Mouse (Mus musculus) testis, postnatal 14 days (tissue): ENCODE data around the gene Pik3ip1.

Source experiments
- DNase-seq: peaks from one replicate; pipeline ENCODE4 v3.0.0; 2021; ENCODE audit warnings: low spot score

Pik3ip1 gene

DNA sequence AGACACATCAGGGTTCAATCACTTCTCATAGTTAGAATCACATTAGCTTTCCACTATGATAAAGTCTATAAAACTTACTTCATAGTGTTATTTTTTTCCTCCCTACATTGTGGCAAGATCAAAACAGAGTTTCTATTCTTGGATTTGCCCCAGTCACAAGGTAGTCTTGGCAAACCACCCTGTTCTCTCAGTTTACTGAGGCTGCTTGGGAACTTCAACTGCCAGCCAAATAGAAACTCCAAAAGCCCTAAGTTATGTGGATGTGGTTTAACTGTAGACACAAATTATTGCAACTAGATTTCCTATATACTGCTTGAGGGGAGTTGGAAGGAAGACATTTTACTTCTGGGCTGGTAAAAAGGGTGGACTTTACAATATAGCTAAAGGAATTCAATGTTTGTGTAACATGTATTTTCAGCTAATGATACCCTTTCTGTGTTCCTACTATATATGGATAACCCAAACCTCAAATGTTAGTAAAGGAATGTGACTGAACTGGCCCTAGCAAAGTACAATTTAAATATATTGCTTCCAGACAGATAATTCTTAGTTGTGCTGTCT is at the start of gene Pik3ip1:
TSS of gene Pik3ip1 (plus strand) at position 511 of the 561 bp plus-strand sequence.
- DNase-seq: no peak

DNA sequence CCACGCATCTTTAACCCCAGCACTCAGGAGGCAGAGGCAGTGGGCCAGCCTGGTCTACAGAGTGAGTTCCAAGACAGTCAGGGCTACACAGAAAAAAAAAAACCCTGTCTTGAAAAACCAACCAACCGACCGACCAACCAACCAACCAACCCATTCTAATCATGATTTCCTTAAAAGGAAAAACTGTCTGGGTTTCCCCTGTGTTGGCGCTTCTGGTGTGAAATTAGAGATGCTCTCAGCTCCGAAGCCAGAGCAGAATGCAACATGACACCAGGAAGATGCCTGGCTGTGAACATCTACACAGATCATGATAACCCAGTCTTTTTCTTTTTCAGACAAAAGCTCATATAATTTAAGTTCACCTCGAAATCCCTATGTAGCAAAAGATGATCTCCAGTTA is 47.3 kb upstream of the Pik3ip1 start:
- no peak for DNase-seq

DNA sequence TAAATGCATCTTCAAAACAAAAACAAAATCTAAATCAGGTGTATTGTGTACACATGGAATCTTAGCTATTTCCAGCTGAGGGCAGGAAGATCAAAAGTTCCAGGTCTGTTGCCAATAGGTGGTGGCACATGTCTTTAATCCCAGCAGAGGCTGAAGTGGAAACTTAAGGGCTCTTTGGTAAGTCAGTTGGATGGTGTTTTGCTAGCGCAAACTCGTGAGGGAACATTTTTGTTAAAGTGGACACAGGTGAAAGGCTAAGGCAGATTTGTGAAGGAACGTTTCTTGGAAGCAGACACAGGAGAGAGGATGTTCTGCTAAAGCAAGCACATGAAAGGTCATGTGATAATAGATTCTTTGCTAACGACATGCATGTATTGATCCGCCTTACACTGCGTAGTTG is 46.6 kb upstream of the Pik3ip1 start:
- no peak for DNase-seq

DNA sequence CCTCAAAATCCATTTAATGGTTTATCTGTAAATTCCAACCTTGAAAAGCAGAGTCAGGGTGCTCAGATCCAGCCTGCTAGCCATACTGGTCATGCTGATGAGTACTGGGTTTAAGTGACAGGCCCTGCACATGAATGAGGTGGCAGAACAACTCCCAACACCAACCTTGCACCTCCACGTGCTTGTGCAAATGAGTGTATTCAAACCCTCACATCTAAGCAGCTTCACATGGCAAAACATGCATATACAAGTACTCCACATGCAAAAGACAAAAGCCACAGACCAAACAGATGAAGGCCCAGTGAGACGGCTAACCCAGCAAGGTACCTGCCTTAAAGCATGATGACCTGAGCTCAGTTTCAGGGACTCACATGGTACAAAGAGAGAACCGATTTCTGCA is 44.3 kb upstream of the Pik3ip1 start:
- DNase-seq: no peak

DNA sequence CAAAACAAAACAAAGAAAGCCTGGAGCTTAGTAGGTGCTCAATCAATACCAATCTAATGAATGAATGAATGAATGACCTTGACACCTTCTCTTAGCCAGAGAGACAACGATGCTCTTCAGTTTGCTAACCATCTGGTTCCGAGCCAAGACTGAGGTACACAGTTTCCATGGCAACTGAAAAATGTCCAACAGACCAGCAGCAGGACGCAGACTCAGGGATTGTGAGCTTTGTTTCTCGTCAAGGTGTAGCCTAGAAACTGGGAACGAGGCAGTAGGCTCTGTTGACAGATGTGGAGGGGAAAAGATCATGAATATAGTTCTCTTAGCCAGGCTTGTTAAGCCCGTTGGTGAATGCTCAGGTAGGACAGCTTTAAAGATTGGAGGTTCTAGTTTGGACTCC is 43.1 kb upstream of the Pik3ip1 start:
- no peak for DNase-seq

DNA sequence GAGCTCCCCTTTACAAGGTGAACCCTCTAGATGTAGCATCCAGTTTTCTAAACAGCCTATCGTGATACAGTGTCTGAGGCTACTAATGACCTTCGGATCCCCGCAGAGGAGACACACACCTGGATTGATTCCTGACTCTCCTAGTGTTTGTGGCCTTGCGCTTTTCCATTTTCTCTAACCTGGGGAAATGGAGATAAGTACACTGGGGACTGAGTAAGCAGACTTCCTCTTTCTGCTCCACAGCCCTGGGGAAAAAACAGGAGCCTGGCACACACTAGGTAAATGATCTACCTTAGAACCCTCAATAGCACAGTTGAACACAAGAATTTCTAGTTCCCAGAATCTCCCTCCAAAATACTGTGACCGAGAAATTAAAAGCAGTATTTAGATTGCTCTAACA is 42.3 kb upstream of the Pik3ip1 start:
- DNase-seq: no peak

DNA sequence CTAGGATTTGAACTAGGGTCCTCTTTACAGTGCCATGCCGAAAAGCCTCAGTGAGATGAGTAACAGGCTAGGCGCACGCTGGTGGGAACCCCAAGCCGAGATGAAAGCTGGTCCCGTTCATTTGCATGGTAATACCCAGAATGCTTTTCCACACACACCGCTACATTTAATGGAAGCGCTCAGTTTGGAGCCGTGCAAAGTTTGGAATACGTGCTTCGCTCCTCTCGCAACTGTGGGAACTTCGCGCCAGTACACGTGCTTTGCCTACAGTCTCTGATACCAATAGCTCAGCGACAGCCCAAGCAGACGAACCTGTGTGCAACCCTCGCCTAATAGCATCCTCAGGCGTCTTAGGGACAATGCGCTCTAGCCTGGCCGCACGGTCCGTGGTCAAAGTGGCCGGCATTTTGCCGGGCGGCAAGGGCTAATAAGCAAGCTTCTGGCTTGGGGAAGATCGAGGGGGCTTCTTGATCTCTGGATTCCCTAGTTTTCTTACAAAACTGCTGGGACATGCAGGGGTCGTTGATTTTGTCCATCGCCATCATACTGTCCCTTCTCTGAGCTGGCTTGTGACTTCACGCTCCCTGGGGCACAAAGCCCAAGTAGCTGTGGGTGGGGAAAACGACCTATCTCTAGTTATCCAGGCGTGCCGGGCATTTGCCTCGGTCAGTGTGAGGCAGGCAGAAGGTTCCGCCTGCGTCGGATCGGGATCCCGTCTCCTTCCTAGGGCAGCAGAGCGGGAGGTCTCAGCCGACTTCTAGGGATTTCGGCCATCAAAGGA is 41.5 kb upstream of the Pik3ip1 start, which contains the start of gene Patz1:
TSS of gene Patz1 (plus strand) at position 354 of the 781 bp plus-strand sequence.
- peak; percentile 50 for DNase-seq

DNA sequence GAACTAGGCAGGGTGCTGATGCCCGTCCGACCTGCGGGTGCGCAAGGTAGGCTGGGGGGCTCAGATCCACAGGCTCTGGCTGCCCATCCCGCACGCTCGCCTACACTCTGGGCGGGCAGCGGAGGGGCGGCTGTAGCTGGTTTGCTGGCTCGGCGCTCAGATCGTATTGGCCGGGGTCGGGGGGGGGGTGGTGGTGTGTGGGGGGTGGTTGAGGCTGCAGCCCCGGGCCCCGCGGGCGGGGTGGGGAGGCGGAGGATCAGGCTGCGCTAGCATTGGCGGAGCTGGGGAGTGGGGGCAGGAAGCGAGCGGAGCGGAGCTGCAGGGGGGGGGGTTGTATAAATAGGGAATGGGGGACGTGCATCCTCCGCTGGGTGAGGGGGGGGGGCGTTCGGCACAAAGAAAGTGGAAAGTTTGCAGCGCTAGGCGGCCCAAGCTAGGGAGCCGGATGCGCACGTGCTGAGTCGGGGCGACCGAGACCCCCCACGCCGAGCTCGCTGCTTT is 40.8 kb upstream of the Pik3ip1 start:
- DNase-seq: peak; percentile 84

DNA sequence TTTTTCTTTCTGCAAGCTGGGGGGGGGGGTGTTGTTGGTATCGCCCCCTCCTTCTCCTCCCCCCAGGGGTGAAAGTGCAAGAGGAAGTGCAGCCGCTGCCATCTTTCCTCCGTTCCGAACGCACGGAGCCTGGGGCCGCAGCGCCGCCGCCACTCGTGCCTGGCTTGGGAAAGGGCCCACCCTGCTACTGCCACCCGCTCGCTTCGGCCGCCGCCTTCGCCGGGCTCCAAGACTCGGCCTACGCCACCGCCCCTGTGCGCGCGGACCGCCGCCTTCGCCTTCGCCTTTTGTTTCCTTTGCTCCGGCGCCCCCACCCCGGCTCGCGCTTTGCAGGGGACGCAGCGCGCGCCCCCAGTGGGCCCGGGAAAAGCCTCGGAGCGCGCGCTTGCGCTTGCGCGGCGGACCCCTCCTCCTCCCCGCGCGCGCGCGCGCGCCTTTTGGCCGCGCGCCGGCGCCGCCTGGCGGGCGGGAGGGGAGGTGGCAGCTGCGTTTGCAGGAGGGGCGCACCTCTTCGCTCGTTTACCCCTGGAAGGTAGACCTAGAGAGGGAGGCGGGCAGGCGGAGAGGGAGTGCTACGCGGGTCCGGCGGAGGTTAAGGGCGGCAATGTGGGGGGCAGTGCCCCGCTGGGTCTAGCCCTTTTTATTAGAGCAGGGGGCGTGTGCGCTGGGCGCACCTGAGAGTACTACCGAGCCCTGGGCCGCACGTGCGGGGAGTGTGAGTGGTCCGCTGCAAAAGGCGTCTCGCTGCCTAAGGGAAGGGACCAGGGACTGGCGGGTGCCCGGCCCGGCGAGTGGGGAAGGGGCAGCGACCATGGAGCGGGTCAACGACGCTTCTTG is 40.2 kb upstream of the Pik3ip1 start:
- DNase-seq: peak; percentile 85

DNA sequence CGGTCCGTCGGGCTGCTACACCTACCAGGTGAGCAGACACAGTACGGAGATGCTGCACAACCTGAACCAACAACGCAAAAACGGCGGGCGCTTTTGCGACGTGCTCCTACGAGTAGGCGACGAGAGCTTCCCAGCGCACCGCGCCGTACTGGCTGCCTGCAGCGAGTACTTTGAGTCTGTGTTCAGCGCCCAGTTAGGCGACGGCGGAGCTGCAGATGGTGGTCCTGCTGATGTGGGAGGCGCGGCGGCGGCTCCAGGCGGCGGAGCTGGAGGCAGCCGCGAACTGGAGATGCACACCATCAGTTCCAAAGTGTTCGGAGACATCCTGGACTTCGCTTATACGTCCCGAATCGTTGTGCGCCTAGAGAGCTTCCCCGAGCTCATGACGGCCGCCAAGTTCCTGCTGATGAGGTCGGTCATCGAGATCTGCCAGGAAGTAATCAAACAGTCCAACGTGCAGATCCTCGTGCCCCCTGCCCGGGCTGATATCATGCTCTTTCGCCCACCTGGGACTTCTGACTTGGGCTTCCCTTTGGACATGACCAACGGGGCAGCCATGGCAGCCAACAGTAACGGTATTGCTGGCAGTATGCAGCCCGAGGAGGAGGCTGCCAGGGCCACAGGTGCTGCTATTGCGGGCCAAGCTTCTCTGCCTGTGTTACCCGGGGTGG is 39.4 kb upstream of the Pik3ip1 start:
- peak; percentile 65 for DNase-seq

DNA sequence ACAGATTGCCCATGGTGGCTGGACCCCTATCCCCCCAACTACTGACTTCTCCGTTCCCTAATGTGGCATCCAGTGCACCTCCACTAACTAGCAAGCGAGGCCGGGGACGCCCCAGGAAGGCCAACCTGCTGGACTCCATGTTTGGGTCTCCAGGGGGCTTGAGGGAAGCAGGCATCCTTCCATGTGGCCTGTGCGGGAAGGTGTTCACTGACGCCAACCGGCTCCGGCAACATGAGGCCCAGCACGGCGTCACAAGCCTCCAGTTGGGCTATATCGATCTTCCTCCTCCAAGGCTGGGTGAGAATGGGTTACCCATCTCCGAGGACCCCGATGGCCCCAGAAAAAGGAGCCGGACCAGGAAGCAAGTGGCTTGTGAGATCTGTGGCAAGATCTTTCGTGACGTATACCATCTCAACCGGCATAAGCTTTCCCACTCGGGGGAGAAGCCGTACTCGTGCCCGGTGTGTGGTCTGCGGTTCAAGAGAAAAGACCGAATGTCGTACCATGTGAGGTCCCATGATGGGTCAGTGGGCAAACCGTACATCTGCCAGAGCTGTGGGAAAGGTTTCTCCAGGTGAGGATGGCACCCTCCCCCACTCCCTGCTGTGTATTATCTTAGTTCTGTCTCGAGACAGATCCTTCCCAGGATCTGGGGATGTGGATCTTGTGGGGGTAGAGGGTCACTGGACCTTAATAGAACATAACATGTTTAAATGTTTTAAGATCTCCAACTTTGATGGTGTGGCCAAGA is 38.7 kb upstream of the Pik3ip1 start:
- no peak for DNase-seq

DNA sequence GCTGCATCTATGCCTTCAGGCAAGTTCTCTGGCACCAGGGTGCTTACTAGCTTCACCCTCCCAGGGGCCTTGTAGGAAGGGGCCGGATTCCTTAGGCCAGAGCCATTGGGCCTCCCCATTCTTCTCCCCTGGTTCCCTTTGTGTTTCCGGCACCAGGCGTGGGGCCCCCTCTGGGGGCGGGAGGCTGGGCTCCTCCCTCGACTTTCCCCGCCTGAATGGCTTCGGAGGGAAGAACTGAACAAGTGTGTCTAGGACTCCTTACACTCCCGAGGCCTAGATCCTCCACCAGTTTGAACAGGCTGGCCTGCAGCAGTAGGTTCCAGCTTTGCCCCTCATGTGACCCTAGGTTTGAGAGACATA is 38.2 kb upstream of the Pik3ip1 start:
- peak; percentile 51 for DNase-seq

DNA sequence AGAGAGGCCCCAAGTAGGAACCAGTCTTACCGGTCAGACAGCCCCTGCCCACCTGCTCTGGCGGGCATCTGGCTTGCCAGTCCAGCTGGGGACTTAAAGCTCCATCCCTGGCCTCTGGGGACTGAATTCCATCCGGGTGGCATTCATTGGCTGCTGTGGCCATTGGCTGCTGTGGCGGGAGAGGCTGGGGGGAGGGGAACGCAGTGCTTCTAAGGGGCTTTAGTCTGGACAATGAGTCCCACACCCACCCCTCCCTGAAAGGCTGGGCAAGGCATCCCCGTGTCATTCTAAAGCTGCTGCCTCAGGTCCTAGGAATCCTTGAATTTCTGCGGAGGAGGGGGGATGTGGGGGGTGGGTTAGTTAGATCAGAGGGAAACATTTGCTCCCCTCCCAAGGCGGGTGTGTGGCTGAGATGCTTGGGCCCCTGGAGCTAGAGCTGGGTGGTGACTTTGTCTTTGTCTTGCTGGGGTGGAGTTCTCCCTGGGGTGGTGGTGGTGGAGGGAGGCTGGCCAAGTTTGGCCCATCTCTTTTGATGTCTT is 37.4 kb upstream of the Pik3ip1 start:
- no peak for DNase-seq

DNA sequence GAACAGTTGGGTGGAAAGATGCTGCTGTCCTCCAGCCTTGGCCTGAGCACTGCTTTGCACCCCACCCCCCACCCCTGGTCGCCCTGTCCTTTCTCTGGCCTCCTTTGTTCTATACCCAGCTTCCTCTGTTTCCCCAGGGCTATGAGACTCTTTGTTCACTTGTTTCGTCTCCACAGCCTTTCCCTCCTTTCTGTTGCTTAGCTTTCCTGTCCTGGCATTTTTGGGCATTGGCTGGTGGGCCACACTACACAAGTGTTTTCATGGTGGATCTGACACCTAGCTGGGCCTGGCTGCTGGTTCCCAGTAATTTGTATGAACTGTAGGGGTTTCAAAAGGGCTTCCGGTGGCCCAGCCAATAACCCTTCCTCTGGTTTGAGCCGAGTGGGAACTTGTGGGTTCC is 36.8 kb upstream of the Pik3ip1 start:
- no peak for DNase-seq

DNA sequence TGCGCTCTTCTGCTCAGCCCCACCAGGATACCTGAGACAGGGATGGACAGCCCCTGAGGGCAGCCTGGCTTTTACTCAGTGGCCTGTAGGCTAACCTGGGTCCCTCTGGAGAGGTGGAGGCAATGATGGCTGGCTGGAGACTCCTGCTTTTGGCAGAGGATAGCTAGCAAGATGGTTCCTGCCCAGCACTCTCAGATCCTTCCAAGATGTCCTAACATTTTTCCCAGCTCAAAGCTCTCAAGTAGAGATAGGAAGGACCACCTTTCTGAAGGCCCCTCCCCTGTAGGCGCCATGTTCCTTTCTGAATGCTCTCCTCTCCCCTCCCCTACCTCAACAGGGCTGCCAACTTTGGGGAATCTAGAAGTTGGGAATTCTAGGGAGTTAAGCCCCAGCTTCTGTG is 35.6 kb upstream of the Pik3ip1 start:
- DNase-seq: no peak

DNA sequence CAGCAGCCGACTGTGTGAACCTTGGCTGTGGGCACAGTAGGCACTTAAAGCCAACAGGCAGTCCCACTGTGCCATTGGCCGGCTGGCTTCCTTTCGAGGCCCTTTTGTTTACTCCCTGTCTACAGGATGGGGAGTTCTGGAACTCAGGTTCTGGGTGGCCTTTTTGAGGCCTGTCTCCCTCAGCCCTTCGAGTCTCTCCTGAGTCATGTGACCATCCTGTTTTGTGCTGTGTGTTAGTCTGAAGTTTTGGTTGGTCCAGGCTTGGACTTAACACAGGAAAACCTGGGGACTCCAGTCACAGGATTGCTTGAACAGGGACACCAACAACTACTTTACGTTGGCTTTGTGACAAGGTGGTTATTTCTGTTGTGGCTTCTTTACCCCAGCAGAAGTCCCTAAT is 34.1 kb upstream of the Pik3ip1 start:
- no peak for DNase-seq

DNA sequence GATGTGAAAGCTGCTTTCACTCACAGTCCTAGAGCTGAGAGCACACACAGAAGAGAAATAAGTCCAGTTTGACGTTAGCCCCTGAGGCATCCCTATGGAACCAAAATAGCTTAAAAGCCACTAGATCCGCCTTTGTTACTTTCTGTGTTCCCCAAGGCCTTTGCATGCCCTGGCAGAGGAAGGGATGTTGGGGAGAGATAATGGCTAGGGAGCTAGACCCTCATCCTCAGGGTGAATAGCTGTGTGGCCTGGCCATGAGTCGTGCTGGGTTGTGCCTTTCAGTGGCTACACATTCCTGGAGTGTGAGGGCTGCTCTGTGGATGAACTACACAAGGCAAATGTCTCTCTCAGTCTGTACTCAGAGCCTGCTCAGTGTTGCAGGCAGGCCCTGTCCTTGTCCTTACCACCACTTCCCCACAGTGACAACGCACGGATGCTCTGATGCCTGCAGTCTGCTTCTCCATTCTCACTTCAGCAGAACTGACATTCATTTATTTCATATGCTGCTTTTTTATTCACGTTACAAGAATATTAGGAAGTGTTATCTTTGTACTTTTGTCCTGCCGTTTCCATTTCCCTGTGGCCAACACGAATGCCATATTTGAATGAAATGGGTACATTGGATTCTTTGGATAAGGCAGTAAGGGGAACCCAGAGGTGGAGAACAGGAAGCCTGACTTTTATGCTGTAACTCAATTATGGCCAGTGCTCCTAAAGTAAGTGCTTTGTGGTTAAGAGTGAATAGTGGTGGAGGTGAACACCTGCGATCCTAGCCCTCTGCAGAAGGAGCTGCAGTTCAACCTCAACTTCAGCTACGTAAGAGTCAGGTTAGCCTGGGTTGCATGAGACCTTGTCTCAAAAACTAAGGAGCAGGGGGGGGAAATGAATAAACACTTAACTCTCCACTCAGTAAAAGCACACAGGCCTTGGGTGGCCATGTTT is 32.1 kb upstream of the Pik3ip1 start:
- DNase-seq: no peak

DNA sequence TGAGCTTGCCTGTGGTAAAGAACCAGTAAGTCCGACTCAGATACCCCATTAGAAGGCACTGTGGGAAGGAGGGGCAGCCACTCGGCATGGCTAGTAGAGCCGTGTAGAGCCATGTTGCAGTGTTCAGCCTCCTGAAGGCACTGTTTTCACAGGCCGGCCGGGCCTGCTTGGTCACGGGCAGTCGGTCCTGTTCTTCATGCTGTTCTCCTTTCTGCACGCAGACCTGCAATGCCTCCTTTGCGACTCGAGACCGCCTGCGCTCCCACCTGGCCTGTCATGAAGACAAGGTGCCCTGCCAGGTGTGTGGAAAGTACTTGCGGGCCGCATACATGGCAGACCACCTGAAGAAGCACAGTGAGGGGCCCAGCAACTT is 31.4 kb upstream of the Pik3ip1 start:
- DNase-seq: no peak

DNA sequence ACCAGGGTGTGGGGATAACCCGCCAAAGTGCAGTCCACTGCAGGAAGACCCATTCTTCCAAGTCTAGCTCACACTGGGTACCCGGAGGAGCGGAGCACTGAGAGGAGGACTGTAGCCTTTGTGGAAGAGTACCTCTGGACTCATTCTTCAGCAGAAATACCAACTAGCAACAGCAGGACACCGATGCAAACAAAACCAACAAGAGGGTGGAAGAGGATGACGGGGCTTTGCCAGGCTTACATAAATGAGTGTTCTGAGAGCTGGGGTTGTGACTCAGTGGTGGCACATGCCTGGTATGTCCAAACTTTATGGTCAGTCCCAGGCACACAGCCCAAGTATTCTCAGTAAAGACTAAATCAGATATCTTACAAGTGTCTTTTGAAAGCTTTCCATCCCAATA is 29.1 kb upstream of the Pik3ip1 start:
- no peak for DNase-seq

DNA sequence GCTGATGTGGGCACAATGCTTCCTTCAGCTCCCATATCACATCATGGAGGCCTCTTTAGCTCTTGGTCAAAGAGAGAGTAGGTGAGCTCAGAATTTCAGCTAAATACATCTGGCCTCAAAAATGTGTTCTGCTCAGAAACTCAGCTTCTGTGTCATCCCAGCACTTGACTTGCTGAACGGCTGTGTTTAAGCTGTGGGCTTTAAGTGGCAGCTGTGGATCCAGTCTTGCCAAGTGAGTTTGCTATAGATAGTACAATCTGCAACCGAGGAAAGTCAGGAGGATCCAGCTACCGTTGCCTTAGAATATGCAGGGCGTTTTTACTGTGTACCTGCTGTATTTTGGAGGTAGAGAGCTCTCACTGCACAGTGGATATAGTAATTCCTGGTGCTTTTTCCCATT is 27.8 kb upstream of the Pik3ip1 start:
- no peak for DNase-seq
